Mouse (Mus musculus) forelimb bud, embryonic 11.5 days (tissue): ENCODE data around the gene Olfr1105.

Source experiments
- DNase-seq: peaks from one replicate; pipeline ENCODE4 v3.0.0-alpha.2; 2012; ENCODE audit warnings: low read depth, low spot score

Gene Olfr1105

GRCm38 (mm10) chr2:87036431-87036830 is at the start of gene Olfr1105:
TSS of gene Olfr1105 (minus strand) at chr2:87036531.
- no peak for DNase-seq

- DNase-seq: no peak
Measured at GRCm38 (mm10) chr2:87075717-87076116, 39.4 kb upstream of the Olfr1105 start, which contains the start of gene Olfr1107. TSS of gene Olfr1107 (minus strand) at chr2:87075817.

GRCm38 (mm10) chr2:87052173-87052572 is 15.8 kb upstream of the Olfr1105 start, which contains the start of gene Olfr1106:
TSS of gene Olfr1106 (minus strand) at chr2:87052273.
- no peak for DNase-seq

GRCm38 (mm10) chr2:87026980-87027379 is 9.4 kb downstream of the Olfr1105 start, which contains the start of gene Olfr1104:
TSS of gene Olfr1104 (minus strand) at chr2:87027080.
- no peak for DNase-seq

GRCm38 (mm10) chr2:86998098-86998497 is 38.2 kb downstream of the Olfr1105 start, which contains the start of gene Olfr1102:
TSS of gene Olfr1102 (plus strand) at chr2:86998398.
- no peak for DNase-seq

GRCm38 (mm10) chr2:86991121-86991520 is 45.2 kb downstream of the Olfr1105 start, which contains the start of gene Olfr1101:
TSS of gene Olfr1101 (minus strand) at chr2:86991221.
- no peak for DNase-seq
